In genomic region chr1:118310780-118311621, GRCm38 (mm10) we compare ENCODE assay signal across 7 mouse cellular contexts. TPM values are rescaled to one million over a fixed set of nuclear protein-coding genes. Genes with fewer than 3 reads are reported as not detected.
DNase-seq lines count a peak whose midpoint lies in the region; ATAC-seq and TF ChIP-seq lines count a peak whose summit lies in the region.

No protein-coding gene starts in this region.

- peak; percentile 100 for ATAC-seq in embryonic facial prominence, embryonic 11.5 days (replicated peaks; ENCODE audit: insufficient number of reproducible peaks, low FRiP score, low TSS enrichment, low read depth)
- ATAC-seq in limb, embryonic 12.5 days (ENCODE audit: insufficient number of reproducible peaks, insufficient read depth, low FRiP score, low TSS enrichment, low read depth): peak; percentile 99
- peak; percentile 100 for ATAC-seq in midbrain, embryonic 15.5 days (replicated peaks)

- no peaks in the 10 kb centered on the region for H3K4me1 ChIP-seq in embryonic facial prominence, embryonic 11.5 days (ENCODE audit: control insufficient read depth, insufficient read depth, low read length)
- no peaks in the 10 kb centered on the region; the same call in 1 of the 2 replicates for H3K4me1 ChIP-seq in kidney, adult 2 months (ENCODE audit: control insufficient read depth, insufficient read depth, low read length)
- peaks cover 8% of the 10 kb centered on the region for H3K4me1 ChIP-seq in limb, embryonic 12.5 days (replicated peaks)
- peaks cover 16% of the 10 kb centered on the region for H3K4me1 ChIP-seq in midbrain, embryonic 15.5 days
- H3K4me1 ChIP-seq in spleen, adult 2 months (ENCODE audit: control insufficient read depth, insufficient read depth, insufficient read length): peaks cover 2% of the 10 kb centered on the region

- no peaks in the 10 kb centered on the region for H3K27me3 ChIP-seq in embryonic facial prominence, embryonic 11.5 days (ENCODE audit: control insufficient read depth, insufficient read depth, low read length)
- no peaks in the 10 kb centered on the region for H3K27me3 ChIP-seq in kidney, adult 2 months (replicated peaks; ENCODE audit: control insufficient read depth, insufficient read depth, low read length)
- no peaks in the 10 kb centered on the region for H3K27me3 ChIP-seq in limb, embryonic 12.5 days
- no peaks in the 10 kb centered on the region for H3K27me3 ChIP-seq in midbrain, embryonic 15.5 days (replicated peaks)
- H3K27me3 ChIP-seq in spleen, adult 2 months (ENCODE audit: control insufficient read depth, insufficient read depth, low read length): no peaks in the 10 kb centered on the region

- TF ChIP-seq POLR2A in kidney, adult 2 months (IDR thresholded peaks at IDR 0.05; ENCODE audit: low read depth, low read length): no peak
- TF ChIP-seq POLR2A in spleen, adult 2 months (IDR thresholded peaks at IDR 0.05; ENCODE audit: low read depth, low read length): peak; percentile 70

- H3K9me3 ChIP-seq in embryonic facial prominence, embryonic 11.5 days (replicated peaks; ENCODE audit: control insufficient read depth, low read length): no peaks in the 10 kb centered on the region
- H3K9me3 ChIP-seq in limb, embryonic 12.5 days: no peaks in the 10 kb centered on the region
- H3K9me3 ChIP-seq in midbrain, embryonic 15.5 days: no peaks in the 10 kb centered on the region

- H3K27ac ChIP-seq in embryonic facial prominence, embryonic 11.5 days (replicated peaks; ENCODE audit: low read depth, low read length): peak overlapping the region; percentile 78
- peak overlapping the region; percentile 98 for H3K27ac ChIP-seq in kidney, adult 2 months (ENCODE audit: insufficient read depth, low read depth, low read length)
- peak overlapping the region; percentile 83 for H3K27ac ChIP-seq in limb, embryonic 12.5 days
- peak overlapping the region; percentile 93 for H3K27ac ChIP-seq in midbrain, embryonic 15.5 days
- H3K27ac ChIP-seq in spleen, adult 2 months (ENCODE audit: insufficient read depth, low read length): peak overlapping the region; percentile 99

- H3K4me2 ChIP-seq in embryonic facial prominence, embryonic 11.5 days (ENCODE audit: low read depth, low read length): peak overlapping the region; percentile 56
- peak overlapping the region; percentile 83 for H3K4me2 ChIP-seq in limb, embryonic 12.5 days
- peak overlapping the region; percentile 78 for H3K4me2 ChIP-seq in midbrain, embryonic 15.5 days

- WGBS in embryonic facial prominence, embryonic 11.5 days: under 1% methylated on average over 67 of the region's 67 CpGs
- WGBS in kidney, adult 2 months: under 1% methylated on average over 67 of the region's 67 CpGs
- under 1% methylated on average over 67 of the region's 67 CpGs for WGBS in limb, embryonic 12.5 days
- under 1% methylated on average over 67 of the region's 67 CpGs for WGBS in midbrain, embryonic 15.5 days
- under 1% methylated on average over 67 of the region's 67 CpGs for WGBS in spleen, adult 2 months

- DNase-seq in adrenal gland, postnatal 14 days: peak; percentile 92
- DNase-seq in embryonic facial prominence, embryonic 11.5 days (ENCODE audit: low spot score): peak; percentile 93
- peak; percentile 91 to 92 for DNase-seq in heart, adult 18-20 months
- DNase-seq in kidney, adult 2 months: peak; percentile 91
- DNase-seq in spleen, adult 2 months (ENCODE audit: low read depth in 1 of 2, low spot score in 2 of 2): peak; percentile 65 to 75

- TF ChIP-seq CTCF in kidney, adult 2 months (conservative IDR thresholded peaks at IDR 0.05; ENCODE audit: insufficient read depth, insufficient read length, low read depth, low read length): no peak
- TF ChIP-seq CTCF in spleen, adult 2 months (IDR thresholded peaks at IDR 0.05; ENCODE audit: extremely low read depth, insufficient read depth, insufficient read length, insufficient replicate concordance): no peak

- H3K36me3 ChIP-seq in embryonic facial prominence, embryonic 11.5 days (replicated peaks; ENCODE audit: control insufficient read depth, insufficient read depth, low read depth, low read length): no peaks in the 10 kb centered on the region
- no peaks in the 10 kb centered on the region for H3K36me3 ChIP-seq in kidney, adult 2 months (ENCODE audit: control insufficient read depth, insufficient read depth, low read length)
- peaks cover 21% of the 10 kb centered on the region for H3K36me3 ChIP-seq in limb, embryonic 12.5 days
- H3K36me3 ChIP-seq in midbrain, embryonic 15.5 days (replicated peaks): peaks cover 3% of the 10 kb centered on the region; the same call in 1 of the 2 replicates
- peaks cover 5% of the 10 kb centered on the region for H3K36me3 ChIP-seq in spleen, adult 2 months (ENCODE audit: control insufficient read depth, insufficient read depth, low read length)

- peak overlapping the region; percentile 81 for H3K9ac ChIP-seq in embryonic facial prominence, embryonic 11.5 days (replicated peaks; ENCODE audit: low read length)
- H3K9ac ChIP-seq in limb, embryonic 12.5 days (replicated peaks): peak overlapping the region; percentile 73
- peak overlapping the region; percentile 60 for H3K9ac ChIP-seq in midbrain, embryonic 15.5 days

- peak overlapping the region; percentile 79 for H3K4me3 ChIP-seq in embryonic facial prominence, embryonic 11.5 days (ENCODE audit: low read depth, low read length)
- H3K4me3 ChIP-seq in kidney, adult 2 months (ENCODE audit: insufficient read depth, low read depth, low read length): peak overlapping the region; percentile 72
- H3K4me3 ChIP-seq in limb, embryonic 12.5 days (replicated peaks): peak overlapping the region; percentile 68
- H3K4me3 ChIP-seq in midbrain, embryonic 15.5 days: peak overlapping the region; percentile 59
- peak overlapping the region; percentile 100 for H3K4me3 ChIP-seq in spleen, adult 2 months (ENCODE audit: extremely low read depth, insufficient read depth, insufficient read length)

RNA-seq across cellular contexts. Expression of gene Tsn, which starts 0.5 kb away (rescaled TPM):
- total RNA-seq in adrenal gland, postnatal 14 days (2021): 94.0 and 114 TPM in 2 replicates
- 403 and 411 TPM in 2 replicates for polyA plus RNA-seq in embryonic facial prominence, embryonic 11.5 days (2014; fragmentation: Nextera tagmentation; extraction: Ambion mirVana)
- 10 to 100 TPM; 70.0 to 79.9 TPM for total RNA-seq in heart, adult 18-20 months (2021)
- 47.4 and 48.2 TPM in 2 replicates for polyA plus RNA-seq in kidney, adult 2 months (2012; rRNA removed)
- polyA plus RNA-seq in limb, embryonic 12.5 days (2016; fragmentation: Nextera tagmentation; extraction: Ambion mirVana): 370 and 397 TPM in 2 replicates
- 443 and 463 TPM in 2 replicates for polyA plus RNA-seq in midbrain, embryonic 15.5 days (2015; fragmentation: Nextera tagmentation; extraction: Ambion mirVana)
- polyA plus RNA-seq in spleen, adult 2 months (2012; rRNA removed): 33.2 and 40.6 TPM in 2 replicates

RNA-seq across cellular contexts. Expression of gene Nifk, which starts 10.6 kb away (rescaled TPM):
- total RNA-seq in adrenal gland, postnatal 14 days (2021): 43.1 and 46.0 TPM in 2 replicates
- polyA plus RNA-seq in embryonic facial prominence, embryonic 11.5 days (2014; fragmentation: Nextera tagmentation; extraction: Ambion mirVana): 113 and 120 TPM in 2 replicates
- 10 to 100 TPM; 15.1 to 16.9 TPM for total RNA-seq in heart, adult 18-20 months (2021)
- 5.4 and 8.2 TPM in 2 replicates for polyA plus RNA-seq in kidney, adult 2 months (2012; rRNA removed)
- polyA plus RNA-seq in limb, embryonic 12.5 days (2016; fragmentation: Nextera tagmentation; extraction: Ambion mirVana): 85.1 and 88.0 TPM in 2 replicates
- 66.2 and 68.3 TPM in 2 replicates for polyA plus RNA-seq in midbrain, embryonic 15.5 days (2015; fragmentation: Nextera tagmentation; extraction: Ambion mirVana)
- 3.3 and 4.0 TPM in 2 replicates for polyA plus RNA-seq in spleen, adult 2 months (2012; rRNA removed)

Comparison
In these comparisons a context has a peak if more than half of its experiments do, and no peak if none do; other contexts are left out.
1. Peak in every context shown above with its lines: DNase-seq, ATAC-seq, H3K4me3 ChIP-seq and H3K27ac ChIP-seq.